Mouse (Mus musculus): ENCODE results near the gene Wfikkn1.

Gene Wfikkn1

GRCm38 (mm10) chr17:25836397-25837075 is 44.1 kb downstream of the Wfikkn1 start:
- DNase-seq = no peak

- DNase-seq = no peak
Observed at GRCm38 (mm10) chr17:25835816-25836215, 44.8 kb downstream of the Wfikkn1 start.

- no peak for DNase-seq
Observed at GRCm38 (mm10) chr17:25835301-25835700, 45.4 kb downstream of the Wfikkn1 start.

- DNase-seq = no peak
Observed at GRCm38 (mm10) chr17:25834595-25835222, 45.9 kb downstream of the Wfikkn1 start.

GRCm38 (mm10) chr17:25833961-25834594 is 46.6 kb downstream of the Wfikkn1 start:
- DNase-seq = no peak

- DNase-seq = peak; percentile 86
Observed at GRCm38 (mm10) chr17:25833291-25833663, 47.4 kb downstream of the Wfikkn1 start, which contains the start of gene Stub1. Gene Stub1, minus strand, starts transcription at chr17:25833404.

GRCm38 (mm10) chr17:25832436-25833290 is 48.0 kb downstream of the Wfikkn1 start:
- peak; percentile 99 for DNase-seq

GRCm38 (mm10) chr17:25831451-25832281 is 49.0 kb downstream of the Wfikkn1 start:
- DNase-seq = no peak

- no peak for DNase-seq
Observed at GRCm38 (mm10) chr17:25830806-25831431, 49.7 kb downstream of the Wfikkn1 start.

- no peak for DNase-seq
Observed at GRCm38 (mm10) chr17:25830200-25830753, 50.4 kb downstream of the Wfikkn1 start.

GRCm38 (mm10) chr17:25829558-25830017 is 51.1 kb downstream of the Wfikkn1 start:
- DNase-seq = no peak

- DNase-seq = peak; percentile 74
Observed at GRCm38 (mm10) chr17:25828712-25829557, 51.7 kb downstream of the Wfikkn1 start, which contains the start of gene Jmjd8. Gene Jmjd8, plus strand, starts transcription at chr17:25828867.

GRCm38 (mm10) chr17:25828223-25828594 is 52.4 kb downstream of the Wfikkn1 start:
- DNase-seq = no peak
